ENCODE assay signal across 15 mouse cellular contexts in the genomic region with DNA sequence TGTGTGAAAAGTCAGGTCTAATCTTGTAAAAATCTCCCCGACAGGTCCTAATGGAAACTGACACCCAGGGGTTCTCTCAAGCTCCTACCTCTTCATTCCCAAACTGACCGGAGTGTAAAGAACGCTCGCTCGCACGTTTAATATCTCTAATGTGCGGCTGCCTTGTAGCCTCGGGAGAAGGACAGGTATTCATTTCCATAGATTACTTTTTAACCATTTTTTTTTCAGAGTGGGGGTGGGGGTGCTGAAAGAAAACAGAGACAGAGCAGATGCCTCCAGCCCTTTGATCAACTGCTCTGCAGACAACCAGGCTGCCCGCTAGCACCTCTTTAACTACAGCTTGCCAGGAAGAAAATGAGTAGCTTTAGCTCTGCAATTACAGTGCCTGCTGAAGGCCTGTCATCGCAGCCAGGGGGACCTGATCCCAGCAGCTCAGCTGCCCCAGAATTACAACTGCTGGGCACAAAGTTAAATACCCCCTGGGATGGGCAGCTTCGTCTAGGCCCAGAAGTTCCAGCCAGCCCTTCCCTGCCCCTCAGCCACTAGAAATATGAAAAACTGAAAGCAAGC.
DNase-seq lines count a peak whose midpoint lies in the region; ATAC-seq and TF ChIP-seq lines count a peak whose summit lies in the region.
"Had no signal": no experiment of that assay in that cellular context is flagged by ENCODE, and none has a peak within 500 bp of the region (broad histone marks: within the 10 kb centered on the region; RNA-seq: fewer than 3 reads in every experiment).

No protein-coding gene starts in this region.

- H3K27me3 ChIP-seq in forebrain, embryonic 14.5 days (replicated peaks; ENCODE audit: control insufficient read depth, insufficient read depth, low read length), result no peaks in the 10 kb centered on the region
- no peaks in the 10 kb centered on the region for H3K27me3 ChIP-seq in forebrain, embryonic 10.5 days (ENCODE audit: poor library complexity, severe bottlenecking)
- 0 out of 2 replicates have a peak, but pooled peaks cover 2% of the 10 kb centered on the region for H3K27me3 ChIP-seq in heart, postnatal 0 days (ENCODE audit: control insufficient read depth, insufficient read depth, low read length)
- H3K27me3 ChIP-seq in limb, embryonic 10.5 days (ENCODE audit: low read depth, poor library complexity, severe bottlenecking), result peaks cover 54% of the 10 kb centered on the region
- H3K27me3 ChIP-seq: neural tube, embryonic 15.5 days had no signal

- H3K36me3 ChIP-seq in forebrain, embryonic 14.5 days (ENCODE audit: control insufficient read depth, insufficient read depth, low read length), result no peaks in the 10 kb centered on the region
- no peaks in the 10 kb centered on the region for H3K36me3 ChIP-seq in forebrain, embryonic 10.5 days (replicated peaks)
- no peaks in the 10 kb centered on the region for H3K36me3 ChIP-seq in heart, postnatal 0 days (replicated peaks; ENCODE audit: control insufficient read depth, insufficient read depth, low read length)
- no peaks in the 10 kb centered on the region for H3K36me3 ChIP-seq in limb, embryonic 10.5 days
- H3K36me3 ChIP-seq: neural tube, embryonic 15.5 days had no signal

- no peak; the same call in 1 of the 2 replicates for TF ChIP-seq CTCF in heart, postnatal 0 days (IDR thresholded peaks at IDR 0.05; ENCODE audit: low read depth)

- peaks cover 7% of the 10 kb centered on the region; the same call in 1 of the 2 replicates for H3K4me1 ChIP-seq in forebrain, embryonic 14.5 days (ENCODE audit: control insufficient read depth, insufficient read depth, low read length)
- H3K4me1 ChIP-seq in forebrain, embryonic 10.5 days, result peaks cover 27% of the 10 kb centered on the region
- 0 out of 2 replicates have a peak, but pooled peaks cover 9% of the 10 kb centered on the region for H3K4me1 ChIP-seq in heart, postnatal 0 days (ENCODE audit: control insufficient read depth, insufficient read depth)
- H3K4me1 ChIP-seq in limb, embryonic 10.5 days, result peaks cover 43% of the 10 kb centered on the region
- H3K4me1 ChIP-seq: neural tube, embryonic 15.5 days had no signal

- no peak overlapping the region for H3K27ac ChIP-seq in forebrain, embryonic 14.5 days (ENCODE audit: low read depth, low read length)
- no peak overlapping the region for H3K27ac ChIP-seq in forebrain, embryonic 10.5 days
- H3K27ac ChIP-seq in heart, postnatal 0 days (ENCODE audit: low read depth), result no peak overlapping the region; the same call in 1 of the 2 replicates
- 0 out of 2 replicates have a peak overlapping the region, but pooled peaks have one; percentile 7 for H3K27ac ChIP-seq in limb, embryonic 10.5 days
- H3K27ac ChIP-seq: neural tube, embryonic 15.5 days had no signal

- H3K9me3 ChIP-seq in forebrain, embryonic 14.5 days (replicated peaks; ENCODE audit: control insufficient read depth, low read length), result no peaks in the 10 kb centered on the region
- no peaks in the 10 kb centered on the region for H3K9me3 ChIP-seq in forebrain, embryonic 10.5 days
- H3K9me3 ChIP-seq in heart, postnatal 0 days (replicated peaks; ENCODE audit: control insufficient read depth, low read length), result no peaks in the 10 kb centered on the region
- no peaks in the 10 kb centered on the region for H3K9me3 ChIP-seq in limb, embryonic 10.5 days (replicated peaks)
- H3K9me3 ChIP-seq: neural tube, embryonic 15.5 days had no signal

- no peak overlapping the region for H3K9ac ChIP-seq in forebrain, embryonic 14.5 days (ENCODE audit: low read length)
- H3K9ac ChIP-seq in heart, postnatal 0 days (replicated peaks; ENCODE audit: low read depth, low read length), result no peak overlapping the region
- H3K9ac ChIP-seq: neural tube, embryonic 15.5 days had no signal

- ATAC-seq in forebrain, embryonic 14.5 days, result no peak; the same call in 1 of the 2 replicates
- ATAC-seq in heart, postnatal 0 days (ENCODE audit: insufficient read depth, low read depth), result peak; percentile 30; the same call in 1 of the 2 replicates
- ATAC-seq: intestine, embryonic 16.5 days had no signal

- DNase-seq in forebrain, embryonic 14.5 days (ENCODE audit: low spot score), result peak; percentile 41
- DNase-seq in forebrain, embryonic 10.5 days (ENCODE audit: extremely low spot score, low spot score), result no peak
- DNase-seq in heart, postnatal 0 days (ENCODE audit: low spot score), result no peak
- no peak for DNase-seq in heart, adult 18-20 months
- DNase-seq in limb, embryonic 10.5 days (ENCODE audit: low spot score), result peak; percentile 72
- DNase-seq in yolk sac, embryonic 10.5 days (ENCODE audit: low spot score), result peak; percentile 14
- no peak for DNase-seq in B cell, adult 2 months
- DNase-seq in thymus, adult 18-20 months, result no peak
- DNase-seq: adrenal gland, postnatal 25 days; cerebellum, adult 11 months; lung, postnatal 10 days; right cerebral cortex, adult 18-20 months had no signal

- TF ChIP-seq EP300 in heart, postnatal 0 days (IDR thresholded peaks at IDR 0.05; ENCODE audit: low read depth), result no peak

- H3K4me3 ChIP-seq in forebrain, embryonic 14.5 days (ENCODE audit: low read depth, low read length), result no peak overlapping the region
- no peak overlapping the region for H3K4me3 ChIP-seq in forebrain, embryonic 10.5 days
- no peak overlapping the region for H3K4me3 ChIP-seq in heart, postnatal 0 days (ENCODE audit: low read depth, low read length)
- H3K4me3 ChIP-seq in limb, embryonic 10.5 days, result no peak overlapping the region
- H3K4me3 ChIP-seq: neural tube, embryonic 15.5 days had no signal

- WGBS in forebrain, embryonic 14.5 days, result 70% methylated on average over 11 of the region's 11 CpGs
- WGBS in forebrain, embryonic 10.5 days, result 73% methylated on average over 11 of the region's 11 CpGs
- WGBS in heart, postnatal 0 days, result 34% methylated on average over 11 of the region's 11 CpGs
- 12% methylated on average over 11 of the region's 11 CpGs for WGBS in limb, embryonic 10.5 days

- H3K4me2 ChIP-seq in forebrain, embryonic 14.5 days (ENCODE audit: low read length), result no peak overlapping the region
- peak overlapping the region; percentile 22 for H3K4me2 ChIP-seq in heart, postnatal 0 days (ENCODE audit: low read depth, low read length)
- H3K4me2 ChIP-seq: liver, embryonic 11.5 days; neural tube, embryonic 15.5 days had no signal

Comparison
In these comparisons a context has a peak if more than half of its experiments do, and no peak if none do; other contexts are left out.
1. DNase-seq: peak in forebrain, embryonic 14.5 days (single experiment), limb, embryonic 10.5 days (single experiment) and yolk sac, embryonic 10.5 days (single experiment); none in forebrain, embryonic 10.5 days (single experiment), heart, postnatal 0 days (single experiment), heart, adult 18-20 months (0 of 2), B cell, adult 2 months (0 of 2) and thymus, adult 18-20 months (0 of 2).